Mouse (Mus musculus) stomach, postnatal 0 days (tissue): ENCODE measurements at regions not wholly inside any gene's neighbourhood (a gene's known extent, or its start where the extent isn't known, plus 50 kb on each side); places are given as distances from the start of the nearest gene placed in this dataset.

ENCODE experiments used
- CTCF ChIP-seq: IDR thresholded peaks from 2 replicates; pipeline ENCODE4 v1.5.1; 2016; ENCODE audit warnings: antibody characterized with exemption, low read depth, mild to moderate bottlenecking, moderate library complexity
- EP300 ChIP-seq: optimal IDR thresholded peaks from 2 replicates; pipeline ENCODE3; 2016; ENCODE audit warnings: antibody characterized with exemption

GRCm38 (mm10) chr3:33616871-33617270 is 182.8 kb upstream of the Ttc14 start:
- TF ChIP-seq EP300: no peak
- TF ChIP-seq CTCF: no peak
